Mouse (Mus musculus) urinary bladder, postnatal 14 days (tissue): ENCODE measurements at regions not wholly inside any gene's neighbourhood (a gene's known extent, or its start where the extent isn't known, plus 50 kb on each side); places are given as distances from the start of the nearest gene placed in this dataset.

Experiments used
- DNase-seq: peaks from one replicate; pipeline ENCODE4 v3.0.0; 2021; ENCODE audit warnings: low spot score

DNA sequence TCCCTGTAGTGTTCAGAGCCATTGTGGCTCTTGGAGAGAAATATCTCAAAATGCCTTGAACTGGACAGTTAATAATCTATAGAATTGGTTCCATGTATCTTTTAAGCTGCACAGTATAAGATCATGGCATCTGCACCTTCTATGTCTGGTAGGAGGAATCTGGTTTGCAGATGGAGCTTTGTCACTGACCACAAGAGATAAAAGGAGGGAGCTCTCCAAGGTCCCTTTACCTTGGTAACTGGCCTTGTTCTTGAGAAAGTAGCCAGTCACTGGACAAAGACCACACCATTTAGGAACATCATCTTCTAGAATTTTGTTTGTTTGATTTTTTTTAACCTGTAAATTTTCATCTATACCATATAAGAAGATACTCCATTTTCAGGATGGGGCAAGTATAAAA is 52.5 kb upstream of the Plcb4 start:
- DNase-seq = no peak
